Mouse (Mus musculus): ENCODE data around the gene Zfp354a. TPM values are rescaled to one million over a fixed set of nuclear protein-coding genes. Genes with fewer than 3 reads are reported as not detected.

Gene Zfp354a
- polyA plus RNA-seq, 1 experiment = 2.2 TPM

GRCm38 (mm10) chr11:51063841-51064240 is 4.8 kb downstream of the Zfp354a start:
- H3K27me3 ChIP-seq (replicated peaks; ENCODE audit: control insufficient read depth, insufficient read depth, low read length) = no peaks in the 10 kb centered on the region
- peaks cover 8% of the 10 kb centered on the region for H3K4me1 ChIP-seq (ENCODE audit: control insufficient read depth, insufficient read depth, low read length)
- DNase-seq = no peak
- H3K4me3 ChIP-seq (ENCODE audit: insufficient read depth, low read depth, low read length) = no peak overlapping the region
- 95% methylated on average over 8 of the region's 8 CpGs for WGBS
- peaks cover 10% of the 10 kb centered on the region for H3K36me3 ChIP-seq (ENCODE audit: control insufficient read depth, insufficient read depth, low read length)
- TF ChIP-seq POLR2A (IDR thresholded peaks at IDR 0.05; ENCODE audit: low read depth, low read length) (no peak), CTCF (conservative IDR thresholded peaks at IDR 0.05; ENCODE audit: insufficient read depth, insufficient read length, low read depth, low read length) (no peak)
- no peak overlapping the region for H3K27ac ChIP-seq (ENCODE audit: insufficient read depth, low read depth, low read length)

- peak; percentile 57 for DNase-seq
- 32% methylated on average over 7 of the region's 7 CpGs for WGBS
- H3K27ac ChIP-seq (ENCODE audit: insufficient read depth, low read depth, low read length) = no peak overlapping the region
- H3K4me3 ChIP-seq (ENCODE audit: insufficient read depth, low read depth, low read length) = no peak overlapping the region
- H3K36me3 ChIP-seq (ENCODE audit: control insufficient read depth, insufficient read depth, low read length) = no peaks in the 10 kb centered on the region
- no peaks in the 10 kb centered on the region for H3K27me3 ChIP-seq (replicated peaks; ENCODE audit: control insufficient read depth, insufficient read depth, low read length)
- TF ChIP-seq CTCF (conservative IDR thresholded peaks at IDR 0.05; ENCODE audit: insufficient read depth, insufficient read length, low read depth, low read length) = no peak
- TF ChIP-seq POLR2A (IDR thresholded peaks at IDR 0.05; ENCODE audit: low read depth, low read length) = no peak
- no peaks in the 10 kb centered on the region for H3K4me1 ChIP-seq (ENCODE audit: control insufficient read depth, insufficient read depth, low read length)
Observed at GRCm38 (mm10) chr11:51084527-51084926, 25.5 kb downstream of the Zfp354a start.

GRCm38 (mm10) chr11:51085269-51085668 is 26.2 kb downstream of the Zfp354a start:
- no peak for DNase-seq
- H3K4me3 ChIP-seq (ENCODE audit: insufficient read depth, low read depth, low read length) = no peak overlapping the region
- no peaks in the 10 kb centered on the region for H3K36me3 ChIP-seq (ENCODE audit: control insufficient read depth, insufficient read depth, low read length)
- H3K27ac ChIP-seq (ENCODE audit: insufficient read depth, low read depth, low read length) = no peak overlapping the region
- TF ChIP-seq POLR2A (IDR thresholded peaks at IDR 0.05; ENCODE audit: low read depth, low read length) (no peak), CTCF (conservative IDR thresholded peaks at IDR 0.05; ENCODE audit: insufficient read depth, insufficient read length, low read depth, low read length) (no peak)
- 35% methylated on average over 13 of the region's 13 CpGs for WGBS
- no peaks in the 10 kb centered on the region for H3K27me3 ChIP-seq (replicated peaks; ENCODE audit: control insufficient read depth, insufficient read depth, low read length)
- H3K4me1 ChIP-seq (ENCODE audit: control insufficient read depth, insufficient read depth, low read length) = no peaks in the 10 kb centered on the region

GRCm38 (mm10) chr11:51107261-51107660 is 48.2 kb downstream of the Zfp354a start:
- Histone ChIP-seq H3K36me3 (ENCODE audit: control insufficient read depth, insufficient read depth, low read length) (no peaks in the 10 kb centered on the region), H3K4me3 (ENCODE audit: insufficient read depth, low read depth, low read length) (no peak overlapping the region), H3K27ac (ENCODE audit: insufficient read depth, low read depth, low read length) (no peak overlapping the region), H3K4me1 (ENCODE audit: control insufficient read depth, insufficient read depth, low read length) (no peaks in the 10 kb centered on the region), H3K27me3 (replicated peaks; ENCODE audit: control insufficient read depth, insufficient read depth, low read length) (no peaks in the 10 kb centered on the region)
- TF ChIP-seq POLR2A (IDR thresholded peaks at IDR 0.05; ENCODE audit: low read depth, low read length) (no peak), CTCF (conservative IDR thresholded peaks at IDR 0.05; ENCODE audit: insufficient read depth, insufficient read length, low read depth, low read length) (no peak)
- 88% methylated on average over 2 of the region's 2 CpGs for WGBS
- DNase-seq = no peak

- Histone ChIP-seq H3K27me3 (replicated peaks; ENCODE audit: control insufficient read depth, insufficient read depth, low read length) (no peaks in the 10 kb centered on the region), H3K36me3 (ENCODE audit: control insufficient read depth, insufficient read depth, low read length) (no peaks in the 10 kb centered on the region), H3K4me3 (ENCODE audit: insufficient read depth, low read depth, low read length) (no peak overlapping the region), H3K4me1 (ENCODE audit: control insufficient read depth, insufficient read depth, low read length) (no peaks in the 10 kb centered on the region), H3K27ac (ENCODE audit: insufficient read depth, low read depth, low read length) (no peak overlapping the region)
- DNase-seq = no peak
- 50% methylated on average over 3 of the region's 3 CpGs for WGBS
- TF ChIP-seq CTCF (conservative IDR thresholded peaks at IDR 0.05; ENCODE audit: insufficient read depth, insufficient read length, low read depth, low read length) = no peak
- no peak for TF ChIP-seq POLR2A (IDR thresholded peaks at IDR 0.05; ENCODE audit: low read depth, low read length)
Observed at GRCm38 (mm10) chr11:51110621-51111020, 51.6 kb downstream of the Zfp354a start.

Other genes starting within 250 kb of the Zfp354a start
- 1.2 and 1.4 TPM in 2 replicates for gene Zfp354c, start 231.5 kb upstream of the Zfp354a start, polyA plus RNA-seq (2012; rRNA removed)
- gene Zfp879, start 217.7 kb upstream of the Zfp354a start, polyA plus RNA-seq (2012; rRNA removed) = 0.58 and 0.64 TPM in 2 replicates
- gene Grm6, start 208.6 kb upstream of the Zfp354a start, polyA plus RNA-seq (2012; rRNA removed) = 0.03 TPM in 1 of 2 replicates, not detected in the other
- gene Zfp454, start 171.6 kb upstream of the Zfp354a start, polyA plus RNA-seq (2012; rRNA removed) = 0.92 and 0.99 TPM in 2 replicates
- gene Zfp2, start 143.1 kb upstream of the Zfp354a start, polyA plus RNA-seq (2012; rRNA removed) = 2.6 and 2.7 TPM in 2 replicates
- gene Zfp354b, start 127.6 kb upstream of the Zfp354a start, polyA plus RNA-seq (2012; rRNA removed) = 0.49 and 0.75 TPM in 2 replicates
- not detected in 2 replicates for gene 4933414I15Rik, start 115.5 kb upstream of the Zfp354a start, polyA plus RNA-seq (2012; rRNA removed)
- gene Prop1, start 105.5 kb upstream of the Zfp354a start, polyA plus RNA-seq (2012; rRNA removed) = not detected in 2 replicates
- not detected in 2 replicates for gene Olfr1378, start 92.7 kb upstream of the Zfp354a start, polyA plus RNA-seq (2012; rRNA removed)
- gene Olfr1377, start 77.3 kb upstream of the Zfp354a start, polyA plus RNA-seq (2012; rRNA removed) = not detected in 2 replicates
- gene Olfr51, start 55.7 kb upstream of the Zfp354a start, polyA plus RNA-seq (2012; rRNA removed) = not detected in 2 replicates
- gene Olfr54, start 45.0 kb upstream of the Zfp354a start, polyA plus RNA-seq (2012; rRNA removed) = not detected in 2 replicates
- not detected in 2 replicates for gene Olfr1375, start 11.1 kb upstream of the Zfp354a start, polyA plus RNA-seq (2012; rRNA removed)
- not detected in 2 replicates for gene Gm12569, start 161.2 kb downstream of the Zfp354a start, polyA plus RNA-seq (2012; rRNA removed)
- gene Clk4, start 202.5 kb downstream of the Zfp354a start, polyA plus RNA-seq (2012; rRNA removed) = 27.0 and 27.4 TPM in 2 replicates
- gene BC049762, start 203.8 kb downstream of the Zfp354a start, polyA plus RNA-seq (2012; rRNA removed) = 2.8 and 3.3 TPM in 2 replicates
- gene Col23a1, start 230.7 kb downstream of the Zfp354a start, polyA plus RNA-seq (2012; rRNA removed) = 1.5 and 1.9 TPM in 2 replicates